Mouse (Mus musculus) heart, postnatal 0 days (tissue): ENCODE measurements around the gene Ldah.

Experiments used
- CTCF ChIP-seq: IDR thresholded peaks from 2 replicates; pipeline ENCODE4 v1.5.1; 2016; ENCODE audit warnings: antibody characterized with exemption, control low read depth, low read depth
- EP300 ChIP-seq: IDR thresholded peaks from 2 replicates; pipeline ENCODE4 v1.6.1; 2016; ENCODE audit warnings: antibody characterized with exemption, low read depth

GRCm38 (mm10) chr12:8273471-8274171 lies 65.7 kb downstream of the Ldah start:
- TF ChIP-seq CTCF (no peak), EP300 (no peak)
